Mouse (Mus musculus) lung, postnatal 0 days (tissue): ENCODE results near the gene Rab42.

Experiments
- CTCF ChIP-seq: IDR thresholded peaks from 2 replicates; pipeline ENCODE4 v1.5.1; 2016; ENCODE audit warnings: antibody characterized with exemption, mild to moderate bottlenecking
- EP300 ChIP-seq: IDR thresholded peaks from 2 replicates; pipeline ENCODE4 v1.6.1; 2016; ENCODE audit warnings: antibody characterized with exemption, mild to moderate bottlenecking, control low read depth

DNA sequence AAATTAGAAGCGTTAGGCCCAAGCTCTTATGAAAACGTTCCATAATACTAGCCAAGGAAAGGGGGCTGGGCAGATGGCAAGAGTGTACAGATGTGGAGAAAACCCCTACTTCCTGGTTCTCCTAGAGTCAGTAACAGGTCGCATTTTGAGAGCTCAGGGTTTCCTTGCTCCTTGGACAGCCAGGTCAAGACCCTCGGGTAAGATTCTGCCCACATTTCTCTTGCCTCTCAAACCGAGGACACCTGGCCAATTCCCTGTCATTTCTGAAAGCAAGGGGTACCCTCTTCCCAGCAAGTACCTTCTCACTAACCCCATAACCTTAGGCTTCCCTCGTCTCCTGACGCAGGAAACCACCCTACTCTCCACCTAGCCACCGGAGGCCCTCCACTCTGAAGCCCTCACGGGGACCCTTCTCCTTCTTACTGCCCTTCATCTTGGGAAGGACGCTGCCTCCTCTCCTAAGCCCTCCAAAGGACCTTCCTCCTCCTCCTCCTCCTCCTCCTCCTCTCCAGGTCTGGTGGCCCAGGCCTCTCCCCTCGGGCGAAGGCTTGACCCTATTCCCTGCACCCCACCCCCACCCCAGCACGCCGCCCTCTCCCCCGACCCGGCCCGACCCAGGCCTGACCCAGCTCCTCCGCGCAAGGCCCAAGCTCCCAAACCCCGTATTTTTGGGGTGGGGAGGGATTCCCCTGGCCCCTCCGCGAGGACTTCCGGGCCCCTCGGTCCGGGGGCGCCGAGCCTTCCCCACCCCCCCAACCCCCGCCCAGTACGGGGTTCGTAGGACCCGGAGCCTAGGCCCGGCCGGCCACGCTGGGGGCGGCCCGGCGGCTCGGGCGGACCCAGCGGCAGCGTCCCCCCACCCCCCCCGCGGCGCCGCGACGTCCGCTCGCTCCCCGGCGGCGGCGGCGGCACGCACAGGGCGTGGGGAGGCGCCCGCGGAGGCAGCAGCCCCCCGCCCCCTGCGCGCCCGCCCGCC lies 42.5 kb downstream of the Rab42 start:
- TF ChIP-seq EP300 (no peak), CTCF (no peak)
